7 mouse cellular contexts compared by ENCODE assay signal in the genomic region with DNA sequence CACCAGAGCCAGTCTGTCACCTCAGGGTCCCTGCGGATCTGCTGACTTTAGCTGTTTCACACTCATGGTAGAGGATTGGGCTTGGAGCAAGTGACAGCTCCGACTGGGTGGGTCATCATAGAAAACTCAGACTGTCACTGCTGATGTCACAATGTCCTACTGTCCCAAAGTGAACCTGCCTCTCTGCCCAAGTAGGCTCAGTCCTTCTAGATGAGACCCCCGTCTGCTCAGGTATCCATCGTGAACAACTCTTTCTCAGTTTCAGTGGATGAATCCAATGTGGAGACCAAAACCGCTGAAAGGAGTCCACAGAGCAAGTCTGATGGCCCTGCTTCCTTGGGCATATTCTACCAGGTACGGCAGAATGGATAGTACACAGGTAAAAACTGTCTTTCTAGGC. TPM values are rescaled to one million over a fixed set of nuclear protein-coding genes. Genes with fewer than 3 reads are reported as not detected.
DNase-seq lines count a peak whose midpoint lies in the region; ATAC-seq and TF ChIP-seq lines count a peak whose summit lies in the region.

A gene (minus strand): TSS at position 101 of the 400 bp plus-strand sequence.

- no peak for ATAC-seq in activated CD4-positive, CD25-positive, alpha-beta regulatory T cell, adult 4 months
- no peak for ATAC-seq in forebrain, postnatal 0 days
- no peak for ATAC-seq in hindbrain, embryonic 15.5 days (ENCODE audit: low FRiP score, low read depth)
- no peak for ATAC-seq in liver, postnatal 0 days

- H3K9me3 ChIP-seq in ES-Bruce4 (replicated peaks; ENCODE audit: control insufficient read depth, insufficient read depth, low read length, poor library complexity, severe bottlenecking): no peaks in the 10 kb centered on the region
- no peaks in the 10 kb centered on the region for H3K9me3 ChIP-seq in forebrain, postnatal 0 days (ENCODE audit: low read length)
- no peaks in the 10 kb centered on the region for H3K9me3 ChIP-seq in hindbrain, embryonic 15.5 days
- H3K9me3 ChIP-seq in liver, postnatal 0 days (ENCODE audit: low read length): no peaks in the 10 kb centered on the region

- H3K36me3 ChIP-seq in ES-Bruce4 (ENCODE audit: control insufficient read depth, insufficient read depth, low read length, poor library complexity, severe bottlenecking): no peaks in the 10 kb centered on the region
- no peaks in the 10 kb centered on the region; the same call in 1 of the 2 replicates for H3K36me3 ChIP-seq in forebrain, postnatal 0 days (ENCODE audit: insufficient read depth)
- H3K36me3 ChIP-seq in hindbrain, embryonic 15.5 days: no peaks in the 10 kb centered on the region
- 0 out of 2 replicates have a peak, but pooled peaks cover 3% of the 10 kb centered on the region for H3K36me3 ChIP-seq in liver, postnatal 0 days (replicated peaks; ENCODE audit: insufficient read depth, low read length)

- TF ChIP-seq POLR2A in ES-Bruce4 (IDR thresholded peaks at IDR 0.05; ENCODE audit: insufficient read depth, low read length): no peak

- no peak within 1 kb of the TSS for H3K27ac ChIP-seq in ES-Bruce4 (ENCODE audit: insufficient read depth, low read length)
- no peak within 1 kb of the TSS for H3K27ac ChIP-seq in forebrain, postnatal 0 days (ENCODE audit: low read depth, low read length)
- H3K27ac ChIP-seq in hindbrain, embryonic 15.5 days (replicated peaks): no peak within 1 kb of the TSS
- no peak within 1 kb of the TSS for H3K27ac ChIP-seq in liver, postnatal 0 days (ENCODE audit: low read depth)

- peaks cover 6% of the 10 kb centered on the region for H3K4me1 ChIP-seq in ES-Bruce4 (ENCODE audit: control insufficient read depth, insufficient read depth, low read length)
- no peaks in the 10 kb centered on the region for H3K4me1 ChIP-seq in forebrain, postnatal 0 days (ENCODE audit: insufficient read depth)
- H3K4me1 ChIP-seq in hindbrain, embryonic 15.5 days (replicated peaks): peaks cover 10% of the 10 kb centered on the region
- H3K4me1 ChIP-seq in liver, postnatal 0 days (ENCODE audit: insufficient read depth): peaks cover 13% of the 10 kb centered on the region

- H3K9ac ChIP-seq in ES-Bruce4 (ENCODE audit: low read depth, poor library complexity, severe bottlenecking): no peak within 1 kb of the TSS
- no peak within 1 kb of the TSS for H3K9ac ChIP-seq in forebrain, postnatal 0 days
- H3K9ac ChIP-seq in hindbrain, embryonic 15.5 days: no peak within 1 kb of the TSS
- H3K9ac ChIP-seq in liver, postnatal 0 days (replicated peaks): no peak within 1 kb of the TSS

- no peak within 1 kb of the TSS for H3K4me3 ChIP-seq in ES-Bruce4 (ENCODE audit: low read depth, low read length)
- no peak within 1 kb of the TSS for H3K4me3 ChIP-seq in forebrain, postnatal 0 days (ENCODE audit: low read depth, low read length)
- H3K4me3 ChIP-seq in hindbrain, embryonic 15.5 days: no peak within 1 kb of the TSS
- H3K4me3 ChIP-seq in liver, postnatal 0 days (ENCODE audit: low read depth, low read length): no peak within 1 kb of the TSS

- no peak for TF ChIP-seq CTCF in ES-Bruce4 (IDR thresholded peaks at IDR 0.05; ENCODE audit: low read depth, low read length)
- TF ChIP-seq CTCF in forebrain, postnatal 0 days (IDR thresholded peaks at IDR 0.05; ENCODE audit: low read depth): no peak
- no peak for TF ChIP-seq CTCF in liver, postnatal 0 days (IDR thresholded peaks at IDR 0.05; ENCODE audit: low read depth)

- DNase-seq in forebrain, postnatal 0 days: no peak
- DNase-seq in liver, postnatal 0 days: no peak
- DNase-seq in right cerebral cortex, postnatal 36 days (ENCODE audit: low spot score in 2 of 2): no peak
- DNase-seq in right cerebral cortex, postnatal 14 days: no peak

- H3K4me2 ChIP-seq in forebrain, postnatal 0 days (ENCODE audit: low read depth): no peak within 1 kb of the TSS
- no peak within 1 kb of the TSS for H3K4me2 ChIP-seq in hindbrain, embryonic 15.5 days
- no peak within 1 kb of the TSS for H3K4me2 ChIP-seq in liver, postnatal 0 days (ENCODE audit: low read depth, low read length)

- 96% methylated on average over 6 of the region's 6 CpGs for WGBS in forebrain, postnatal 0 days
- WGBS in hindbrain, embryonic 15.5 days: 93% methylated on average over 6 of the region's 6 CpGs
- 90% methylated on average over 6 of the region's 6 CpGs for WGBS in liver, postnatal 0 days (ENCODE audit: insufficient replicate concordance)

- no peak for TF ChIP-seq EP300 in ES-Bruce4 (IDR thresholded peaks at IDR 0.05; ENCODE audit: insufficient read depth, low read depth, low read length)
- TF ChIP-seq EP300 in liver, postnatal 0 days (IDR thresholded peaks at IDR 0.05; ENCODE audit: low read depth): no peak

- H3K27me3 ChIP-seq in ES-Bruce4 (ENCODE audit: control insufficient read depth, insufficient read depth, low read length, poor library complexity, severe bottlenecking): no peaks in the 10 kb centered on the region
- no peaks in the 10 kb centered on the region for H3K27me3 ChIP-seq in forebrain, postnatal 0 days (ENCODE audit: insufficient read depth, low read length)
- no peaks in the 10 kb centered on the region for H3K27me3 ChIP-seq in hindbrain, embryonic 15.5 days
- no peaks in the 10 kb centered on the region for H3K27me3 ChIP-seq in liver, postnatal 0 days (ENCODE audit: insufficient read depth, low read length)

RNA-seq across cellular contexts. Expression of the gene that starts here (rescaled TPM):
- 78.8 and 86.1 TPM in 2 replicates for polyA plus RNA-seq in ES-Bruce4 (2011; ENCODE audit: insufficient read depth, insufficient read length, low read depth, missing spikeins)
- 100 to 1,000 TPM; 110 to 118 TPM for polyA plus RNA-seq in activated CD4-positive, CD25-positive, alpha-beta regulatory T cell, adult 4 months (2017; shearing (Covaris generic))
- 74.1 and 82.8 TPM in 2 replicates for total RNA-seq in forebrain, postnatal 0 days (2014; rRNA removed)
- 102 and 125 TPM in 2 replicates for polyA plus RNA-seq in forebrain, postnatal 0 days (2015; fragmentation: Nextera tagmentation; extraction: Ambion mirVana)
- polyA plus RNA-seq in hindbrain, embryonic 15.5 days (2015; fragmentation: Nextera tagmentation; extraction: Ambion mirVana): 97.4 and 101 TPM in 2 replicates
- 77.0 and 77.5 TPM in 2 replicates for polyA plus RNA-seq in liver, postnatal 0 days (2015; fragmentation: Nextera tagmentation; extraction: Ambion mirVana)
